Mouse (Mus musculus) megakaryocyte-erythroid progenitor cell, adult 5-6 weeks (primary cell): Measurements from ENCODE around the gene Fbxo34. TPM values are rescaled to one million over a fixed set of nuclear protein-coding genes. Genes with fewer than 3 reads are reported as not detected.
"Not testable (repeated sequence)": the region's sequence is repeated elsewhere in the genome, so short reads cannot be mapped to it uniquely, and the experiment has no call there.

Experiments
- ATAC-seq: replicated peaks from 2 replicates; pipeline ENCODE4 v1.8.0; 2016; ENCODE audit warnings: mild to moderate bottlenecking, inconsistent platforms; ENCODE audit not compliant: severe bottlenecking, poor library complexity, low FRiP score, low TSS enrichment
- total RNA-seq, 2 experiments: library from RNA; stranded (forward) in 1 of 2; stranded (reverse) in 1 of 2; fragments of 200-1000, 215-1000 nt in 1 of 2; fragments of >200 nt in 1 of 2; fragmentation: Nextera tagmentation in 1 of 2; gene quantifications; 2 replicates each; pipeline ENCODE4 v1.2.3; 2014 to 2017

The Fbxo34 gene
- total RNA-seq (2014; fragmentation: Nextera tagmentation) (11.2 and 14.5 TPM in 2 replicates), total RNA-seq (2017) (16.0 and 29.2 TPM in 2 replicates)

- ATAC-seq = not testable (repeated sequence)
Observed at GRCm38 (mm10) chr14:47450121-47450520, at the start of gene Fbxo34. TSS of gene Fbxo34 (plus strand) at chr14:47450421.

GRCm38 (mm10) chr14:47402735-47403134 lies 47.5 kb upstream of the Fbxo34 start:
- no peak for ATAC-seq

- no peak for ATAC-seq
Observed at GRCm38 (mm10) chr14:47406000-47406399, 44.2 kb upstream of the Fbxo34 start.

- ATAC-seq = no peak
Observed at GRCm38 (mm10) chr14:47417346-47417745, 32.9 kb upstream of the Fbxo34 start.

- peak; percentile 99 for ATAC-seq
Observed at GRCm38 (mm10) chr14:47417775-47418665, 32.2 kb upstream of the Fbxo34 start, which contains the start of gene Dlgap5. TSS of gene Dlgap5 (minus strand) at chr14:47418407.

GRCm38 (mm10) chr14:47418666-47418991 lies 31.6 kb upstream of the Fbxo34 start:
- ATAC-seq = no peak

- ATAC-seq = no peak
Observed at GRCm38 (mm10) chr14:47419034-47419625, 31.1 kb upstream of the Fbxo34 start.

GRCm38 (mm10) chr14:47419723-47420276 lies 30.4 kb upstream of the Fbxo34 start:
- ATAC-seq = no peak

- ATAC-seq = no peak
Observed at GRCm38 (mm10) chr14:47421606-47422005, 28.6 kb upstream of the Fbxo34 start.

- no peak for ATAC-seq
Observed at GRCm38 (mm10) chr14:47422466-47422865, 27.8 kb upstream of the Fbxo34 start.

GRCm38 (mm10) chr14:47432987-47433386 lies 17.2 kb upstream of the Fbxo34 start:
- ATAC-seq = peak; percentile 84

- ATAC-seq = no peak
Observed at GRCm38 (mm10) chr14:47438947-47439346, 11.3 kb upstream of the Fbxo34 start.

- ATAC-seq = no peak
Observed at GRCm38 (mm10) chr14:47444907-47445306, 5.3 kb upstream of the Fbxo34 start.

- ATAC-seq = no peak
Observed at GRCm38 (mm10) chr14:47445331-47446095, 4.7 kb upstream of the Fbxo34 start.

GRCm38 (mm10) chr14:47459556-47459955 lies 9.3 kb downstream of the Fbxo34 start:
- ATAC-seq = no peak

GRCm38 (mm10) chr14:47461997-47462396 lies 11.8 kb downstream of the Fbxo34 start:
- peak; percentile 33; the same call in 1 of the 2 replicates for ATAC-seq

- ATAC-seq = no peak
Observed at GRCm38 (mm10) chr14:47462453-47462852, 12.2 kb downstream of the Fbxo34 start.

- no peak for ATAC-seq
Observed at GRCm38 (mm10) chr14:47462877-47463460, 12.7 kb downstream of the Fbxo34 start.

GRCm38 (mm10) chr14:47464426-47464825 lies 14.2 kb downstream of the Fbxo34 start:
- ATAC-seq = no peak
